Mouse (Mus musculus) liver, embryonic 12.5 days (tissue): ENCODE measurements around the gene Dnajc16. TPM values are rescaled to one million over a fixed set of nuclear protein-coding genes. Genes with fewer than 3 reads are reported as not detected.

Experiments
- ATAC-seq: fragments of 200-750 bp; cut with Nextera tagmentation; 2 replicates; pipeline ENCODE4 v1.8.0; 2017; ENCODE audit warnings: moderate number of reproducible peaks, mild to moderate bottlenecking, moderate library complexity
- H3K27ac ChIP-seq: fragments of 300-500 bp; sonication (generic); 2 replicates; pipeline ENCODE4 v1.5.1; 2016; ENCODE audit warnings: mild to moderate bottlenecking
- H3K27me3 ChIP-seq: fragments of 300-500 bp; sonication (generic); replicated peaks from 2 replicates; pipeline ENCODE4 v1.6.1; 2016; ENCODE audit warnings: mild to moderate bottlenecking, moderate library complexity
- H3K36me3 ChIP-seq: fragments of 300-500 bp; sonication (generic); 2 replicates; pipeline ENCODE4 v1.6.1; 2016; ENCODE audit warnings: mild to moderate bottlenecking, moderate library complexity
- H3K4me1 ChIP-seq: fragments of 300-500 bp; sonication (generic); 2 replicates; pipeline ENCODE4 v1.6.1; 2016
- H3K4me2 ChIP-seq: fragments of 300-500 bp; sonication (generic); 2 replicates; pipeline ENCODE4 v1.6.1; 2016; ENCODE audit warnings: mild to moderate bottlenecking, moderate library complexity
- H3K4me3 ChIP-seq: fragments of 300-500 bp; sonication (generic); 2 replicates; pipeline ENCODE4 v1.5.1; 2016; ENCODE audit warnings: mild to moderate bottlenecking, moderate library complexity
- H3K9ac ChIP-seq: fragments of 300-500 bp; sonication (generic); 2 replicates; pipeline ENCODE4 v1.6.1; 2016; ENCODE audit warnings: mild to moderate bottlenecking, moderate library complexity
- H3K9me3 ChIP-seq: fragments of 300-500 bp; sonication (generic); replicated peaks from 2 replicates; pipeline ENCODE4 v1.6.1; 2016; ENCODE audit warnings: mild to moderate bottlenecking, moderate library complexity
- WGBS: fragments of 180-500 bp; shearing (Covaris S2); methylation state at CpG from one replicate; pipeline ENCODE4 v1.1.7; 2016; ENCODE audit not compliant: insufficient replicate concordance; 5-methylcytosine and 5-hydroxymethylcytosine counted together
- polyA plus RNA-seq: library from polyadenylated mRNA; unstranded; fragments of >200 nt; fragmentation: Nextera tagmentation; extraction: Ambion mirVana; gene quantifications from 2 replicates; pipeline ENCODE4 v1.2.1, GENCODE M21; 2016

Gene Dnajc16
- polyA plus RNA-seq, 1 experiment from 2014 or later, result 3.2 TPM

DNA sequence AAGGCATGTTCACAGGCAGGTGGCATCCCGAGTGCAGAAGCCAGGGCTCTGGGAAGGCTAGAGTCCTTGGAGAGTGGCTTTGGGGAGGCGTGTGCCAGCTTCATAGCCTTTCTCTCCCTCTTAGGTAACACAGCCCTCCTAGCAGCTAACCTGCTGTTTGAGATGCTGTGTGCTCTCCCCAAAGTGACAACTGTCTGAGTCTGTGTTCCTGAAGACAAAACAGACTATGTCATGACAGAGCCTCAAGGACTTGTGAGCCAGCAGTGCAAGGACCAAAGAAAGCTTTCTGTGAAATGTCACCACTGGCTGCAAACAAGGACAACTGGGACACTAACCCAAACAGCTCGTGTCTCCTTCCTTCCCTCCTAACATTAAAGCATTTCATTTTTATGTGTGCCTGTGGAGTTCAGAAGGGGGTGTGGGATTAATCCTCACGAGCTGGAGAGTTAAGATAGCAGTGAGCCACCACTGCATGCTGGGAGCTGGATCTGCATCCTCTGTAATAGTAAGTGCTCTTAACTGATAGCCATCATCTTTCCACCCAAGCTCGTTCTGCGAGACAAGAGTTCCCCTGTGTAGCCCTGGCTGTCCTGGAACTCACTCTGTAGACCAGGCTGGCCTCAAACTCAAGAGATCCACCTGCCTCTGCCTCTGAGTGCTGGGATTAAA, 31.7 kb downstream of the Dnajc16 start:
- ATAC-seq, result peak; percentile 92
- 36% methylated on average over 6 of the region's 6 CpGs for WGBS
- Histone ChIP-seq H3K9me3 (no peaks in the 10 kb centered on the region), H3K27ac (peak overlapping the region; percentile 92), H3K36me3 (peaks cover 59% of the 10 kb centered on the region), H3K9ac (peak overlapping the region; percentile 69), H3K4me3 (no peak overlapping the region), H3K4me1 (peaks cover 56% of the 10 kb centered on the region), H3K27me3 (no peaks in the 10 kb centered on the region), H3K4me2 (peak overlapping the region; percentile 48)

GRCm38 (mm10) chr4:141757124-141757523, 33.6 kb downstream of the Dnajc16 start:
- H3K9ac ChIP-seq, result no peak overlapping the region
- no peaks in the 10 kb centered on the region for H3K27me3 ChIP-seq
- H3K4me2 ChIP-seq, result no peak overlapping the region
- no peak for ATAC-seq
- WGBS, result 91% methylated on average over 3 of the region's 3 CpGs
- peak overlapping the region; percentile 92; the same call in 1 of the 2 replicates for H3K27ac ChIP-seq
- H3K36me3 ChIP-seq, result peaks cover 40% of the 10 kb centered on the region
- H3K4me3 ChIP-seq, result no peak overlapping the region
- H3K4me1 ChIP-seq, result peaks cover 70% of the 10 kb centered on the region
- H3K9me3 ChIP-seq, result no peaks in the 10 kb centered on the region

- peaks cover 83% of the 10 kb centered on the region for H3K4me1 ChIP-seq
- peaks cover 23% of the 10 kb centered on the region for H3K36me3 ChIP-seq
- no peak overlapping the region for H3K9ac ChIP-seq
- ATAC-seq, result no peak
- H3K27ac ChIP-seq, result peak overlapping the region; percentile 27
- H3K4me3 ChIP-seq, result no peak overlapping the region
- no peak overlapping the region for H3K4me2 ChIP-seq
- 84% methylated on average over 19 of the region's 19 CpGs for WGBS
- no peaks in the 10 kb centered on the region for H3K9me3 ChIP-seq
- no peaks in the 10 kb centered on the region for H3K27me3 ChIP-seq
Measured at GRCm38 (mm10) chr4:141755375-141755930, 35.3 kb downstream of the Dnajc16 start.

DNA sequence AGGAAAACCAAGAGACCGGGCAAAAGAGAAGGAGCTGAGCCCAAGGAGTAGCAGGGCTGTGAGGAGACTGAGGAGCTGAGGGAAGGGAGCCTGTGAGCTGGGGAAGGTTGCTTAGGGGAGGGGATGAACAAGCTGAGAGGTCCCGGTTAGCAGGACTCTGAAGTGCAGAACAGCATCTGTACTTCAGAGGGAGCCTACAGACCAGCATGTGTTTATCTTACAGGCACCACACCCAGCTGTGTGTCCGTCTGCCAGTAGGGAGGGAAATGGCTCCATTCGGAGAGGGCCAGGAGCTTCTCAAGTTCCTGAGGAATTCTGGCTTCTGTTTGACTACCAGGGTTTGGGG, 38.7 kb downstream of the Dnajc16 start:
- 5% methylated on average over 4 of the region's 4 CpGs for WGBS
- Histone ChIP-seq H3K27me3 (peaks cover 2% of the 10 kb centered on the region; the same call in 1 of the 2 replicates), H3K27ac (peak overlapping the region; percentile 97), H3K9me3 (no peaks in the 10 kb centered on the region), H3K4me2 (peak overlapping the region; percentile 68), H3K4me1 (peaks cover 71% of the 10 kb centered on the region), H3K4me3 (peak overlapping the region; percentile 33), H3K36me3 (0 out of 2 replicates have a peak, but pooled peaks cover 6% of the 10 kb centered on the region), H3K9ac (peak overlapping the region; percentile 65)
- ATAC-seq, result peak; percentile 93

GRCm38 (mm10) chr4:141751419-141752075, 39.2 kb downstream of the Dnajc16 start:
- Histone ChIP-seq H3K9me3 (no peaks in the 10 kb centered on the region), H3K4me3 (peak overlapping the region; percentile 33), H3K4me2 (peak overlapping the region; percentile 68), H3K27me3 (peaks cover 7% of the 10 kb centered on the region; the same call in 1 of the 2 replicates), H3K9ac (peak overlapping the region; percentile 65), H3K36me3 (0 out of 2 replicates have a peak, but pooled peaks cover 6% of the 10 kb centered on the region), H3K4me1 (peaks cover 75% of the 10 kb centered on the region), H3K27ac (peak overlapping the region; percentile 97)
- WGBS, result 4% methylated on average over 4 of the region's 4 CpGs
- ATAC-seq, result peak; percentile 92

GRCm38 (mm10) chr4:141750826-141751225, 39.9 kb downstream of the Dnajc16 start:
- Histone ChIP-seq H3K9ac (peak overlapping the region; percentile 65), H3K27ac (peak overlapping the region; percentile 97), H3K4me2 (peak overlapping the region; percentile 68), H3K27me3 (peaks cover 9% of the 10 kb centered on the region; the same call in 1 of the 2 replicates), H3K36me3 (0 out of 2 replicates have a peak, but pooled peaks cover 6% of the 10 kb centered on the region), H3K9me3 (no peaks in the 10 kb centered on the region), H3K4me3 (no peak overlapping the region), H3K4me1 (peaks cover 78% of the 10 kb centered on the region)
- ATAC-seq, result no peak
- WGBS, result 63% methylated on average over 3 of the region's 3 CpGs

DNA sequence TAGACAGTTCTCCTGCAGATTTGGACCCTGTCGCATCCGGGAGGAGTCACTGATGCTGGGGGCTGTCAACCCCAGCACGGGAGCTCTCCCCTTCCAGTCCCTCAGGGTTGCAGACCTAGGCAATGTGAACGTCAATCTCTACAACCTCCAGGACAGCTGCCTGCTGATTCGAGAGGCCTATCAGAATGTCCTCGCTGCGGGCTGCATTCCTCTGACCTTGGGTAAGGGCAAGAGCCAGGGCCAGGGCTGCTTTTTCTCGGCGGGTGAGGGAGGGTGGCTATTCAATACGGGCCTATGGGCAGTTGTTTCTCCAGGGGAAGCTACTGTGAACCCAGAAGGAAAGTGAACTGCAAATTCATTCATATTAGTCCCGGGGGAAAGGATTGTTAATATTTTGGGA, 41.2 kb downstream of the Dnajc16 start:
- Histone ChIP-seq H3K27me3 (peaks cover 9% of the 10 kb centered on the region; the same call in 1 of the 2 replicates), H3K9me3 (no peaks in the 10 kb centered on the region), H3K4me1 (peaks cover 71% of the 10 kb centered on the region), H3K4me3 (no peak overlapping the region), H3K27ac (peak overlapping the region; percentile 66), H3K36me3 (0 out of 2 replicates have a peak, but pooled peaks cover 3% of the 10 kb centered on the region), H3K4me2 (peak overlapping the region; percentile 31), H3K9ac (peak overlapping the region; percentile 25; the same call in 1 of the 2 replicates)
- ATAC-seq, result no peak
- WGBS, result 52% methylated on average over 11 of the region's 11 CpGs

GRCm38 (mm10) chr4:141746578-141747346, 44.0 kb downstream of the Dnajc16 start, which contains the start of gene Agmat:
Gene Agmat (plus strand): TSS chr4:141746672.
- peak within 1 kb of the TSS; percentile 41 for H3K4me2 ChIP-seq
- peaks cover 9% of the 10 kb centered on the region; the same call in 1 of the 2 replicates for H3K27me3 ChIP-seq
- ATAC-seq, result no peak
- peak within 1 kb of the TSS; percentile 64 for H3K27ac ChIP-seq
- H3K4me1 ChIP-seq, result peaks cover 69% of the 10 kb centered on the region
- peak within 1 kb of the TSS; percentile 34 for H3K4me3 ChIP-seq
- no peaks in the 10 kb centered on the region for H3K9me3 ChIP-seq
- H3K36me3 ChIP-seq, result no peaks in the 10 kb centered on the region
- 27% methylated on average over 25 of the region's 25 CpGs for WGBS
- H3K9ac ChIP-seq, result peak within 1 kb of the TSS; percentile 52

DNA sequence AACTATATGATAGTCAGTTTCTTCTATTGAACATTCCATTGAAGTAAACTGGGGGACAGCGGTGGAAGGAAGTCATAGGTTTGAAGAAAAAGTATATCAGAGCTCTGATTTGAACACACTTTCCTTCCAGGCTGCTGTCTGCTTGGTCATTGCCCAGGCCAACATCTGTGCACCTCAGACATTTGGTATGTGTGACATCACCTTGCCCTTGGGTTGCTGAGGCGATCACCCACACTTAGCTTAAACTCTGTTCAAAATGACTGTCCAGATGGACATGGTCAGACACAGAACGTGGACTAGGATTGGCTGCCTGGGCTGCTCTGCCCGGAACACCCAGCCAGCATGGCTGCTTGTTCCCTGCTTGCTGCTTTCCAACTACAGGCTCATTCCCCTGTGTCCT, 48.4 kb downstream of the Dnajc16 start:
- WGBS, result 81% methylated on average over 4 of the region's 4 CpGs
- Histone ChIP-seq H3K27me3 (peaks cover 9% of the 10 kb centered on the region; the same call in 1 of the 2 replicates), H3K27ac (peak overlapping the region; percentile 73), H3K36me3 (no peaks in the 10 kb centered on the region), H3K9me3 (no peaks in the 10 kb centered on the region), H3K4me1 (peaks cover 43% of the 10 kb centered on the region), H3K9ac (no peak overlapping the region), H3K4me3 (no peak overlapping the region), H3K4me2 (no peak overlapping the region)
- no peak for ATAC-seq

DNA sequence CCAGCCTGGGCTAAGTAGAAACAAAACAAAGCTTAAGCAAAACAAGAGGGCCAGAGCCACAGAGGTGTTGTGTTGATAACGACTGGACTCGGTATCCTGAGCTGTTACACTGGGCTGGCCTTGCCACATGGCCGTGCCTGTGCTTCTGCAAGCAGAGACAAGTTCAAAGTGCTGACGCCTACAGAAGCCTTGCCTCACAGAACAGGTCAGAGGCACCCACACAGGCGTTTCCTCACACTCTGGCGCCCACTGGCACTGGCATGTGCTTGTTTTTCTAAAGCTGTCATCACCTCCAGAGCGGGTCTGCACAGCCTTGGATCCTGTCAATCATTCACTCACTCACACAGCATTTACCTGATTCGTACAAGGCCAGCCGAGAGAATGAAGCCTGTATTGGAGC, 48.9 kb downstream of the Dnajc16 start:
- no peaks in the 10 kb centered on the region for H3K9me3 ChIP-seq
- no peaks in the 10 kb centered on the region for H3K36me3 ChIP-seq
- 58% methylated on average over 9 of the region's 9 CpGs for WGBS
- H3K9ac ChIP-seq, result no peak overlapping the region
- no peak overlapping the region for H3K4me3 ChIP-seq
- ATAC-seq, result peak; percentile 65
- peak overlapping the region; percentile 73 for H3K27ac ChIP-seq
- H3K27me3 ChIP-seq, result peaks cover 5% of the 10 kb centered on the region; the same call in 1 of the 2 replicates
- no peak overlapping the region for H3K4me2 ChIP-seq
- H3K4me1 ChIP-seq, result peaks cover 39% of the 10 kb centered on the region

- Histone ChIP-seq H3K4me3 (no peak overlapping the region), H3K27me3 (no peaks in the 10 kb centered on the region), H3K9ac (no peak overlapping the region), H3K27ac (no peak overlapping the region), H3K4me1 (peaks cover 31% of the 10 kb centered on the region), H3K4me2 (no peak overlapping the region), H3K9me3 (no peaks in the 10 kb centered on the region), H3K36me3 (no peaks in the 10 kb centered on the region)
- no peak for ATAC-seq
- 65% methylated on average over 8 of the region's 8 CpGs for WGBS
Measured at GRCm38 (mm10) chr4:141738015-141738414, 52.7 kb downstream of the Dnajc16 start.
